Mouse (Mus musculus) erythroblast, embryonic 14.5 days (primary cell): ENCODE measurements around the gene Hoxa7.

ENCODE experiments used
- GATA1 ChIP-seq: IDR thresholded peaks from 2 replicates; pipeline ENCODE4 v1.6.1; 2012; ENCODE audit warnings: low read length, inconsistent platforms, mixed read lengths
- TAL1 ChIP-seq: IDR thresholded peaks from 3 replicates; pipeline ENCODE4 v1.6.1; 2012; ENCODE audit warnings: low read length, inconsistent platforms, mixed read lengths

DNA sequence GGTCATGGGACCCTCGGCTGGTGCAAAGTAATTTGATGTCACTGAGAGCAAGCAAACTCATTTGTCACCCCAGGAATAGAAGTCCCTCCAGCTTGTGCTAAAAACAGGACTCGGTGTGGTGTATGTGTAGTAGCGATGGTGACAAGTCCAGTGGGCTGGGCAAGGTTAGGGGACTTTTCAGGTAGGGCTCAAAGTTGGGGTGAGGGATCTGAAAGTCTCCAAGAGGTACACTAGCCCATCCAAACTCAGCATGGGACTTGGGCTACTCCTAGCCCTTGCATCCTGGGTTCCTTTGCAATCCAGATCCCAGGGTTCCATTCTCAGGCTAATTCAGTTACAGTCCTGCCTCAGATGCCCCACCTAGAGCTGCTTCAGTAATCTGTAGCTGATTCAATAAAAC, 47.1 kb upstream of the Hoxa7 start:
- TF ChIP-seq GATA1, result no peak
- no peak for TF ChIP-seq TAL1
